Mouse (Mus musculus) olfactory bulb, adult 2 months (tissue): ENCODE results near the gene Eef1a1. TPM values are rescaled to one million over a fixed set of nuclear protein-coding genes. Genes with fewer than 3 reads are reported as not detected.
A peak's percentile ranks its signal among the peaks of the same experiment; 100 is the strongest.
"Not testable (repeated sequence)": the region's sequence is repeated elsewhere in the genome, so short reads cannot be mapped to it uniquely, and the experiment has no call there.

Experiments
- H3K27ac ChIP-seq: fragments of 200-500 bp; 2 replicates; pipeline ENCODE4 v1.5.1; 2012; ENCODE audit warnings: low read depth, low read length; ENCODE audit not compliant: insufficient read depth
- H3K4me1 ChIP-seq: fragments of 200-500 bp; 2 replicates; pipeline ENCODE4 v1.6.1; 2012; ENCODE audit warnings: low read length; ENCODE audit not compliant: control insufficient read depth, insufficient read depth
- H3K4me3 ChIP-seq: fragments of 200-500 bp; 2 replicates; pipeline ENCODE4 v1.5.1; 2012; ENCODE audit warnings: mild to moderate bottlenecking, low read depth, low read length, moderate library complexity; ENCODE audit not compliant: insufficient read depth
- CTCF ChIP-seq: fragments of 200-500 bp; IDR thresholded peaks from 2 replicates; pipeline ENCODE4 v1.5.1; 2012; ENCODE audit warnings: low read depth, mild to moderate bottlenecking, low read length, moderate library complexity; ENCODE audit not compliant: insufficient read depth
- POLR2A ChIP-seq: fragments of 200-500 bp; IDR thresholded peaks from 2 replicates; pipeline ENCODE4 v1.6.1; 2012; ENCODE audit warnings: mild to moderate bottlenecking, low read depth, low read length, moderate library complexity; ENCODE audit not compliant: insufficient read depth
- WGBS: fragments of 180-500 bp; shearing (Covaris S2); methylation state at CpG from one replicate; pipeline ENCODE4 v1.1.7; 2018; 5-methylcytosine and 5-hydroxymethylcytosine counted together
- polyA plus RNA-seq: library from polyadenylated mRNA; stranded (reverse); fragments of >200 nt; gene quantifications from 2 replicates; pipeline ENCODE4 v1.2.4, GENCODE M21; 2012; ENCODE audit warnings: low replicate concordance; ENCODE audit not compliant: missing spikeins, insufficient read depth, insufficient read length

The Eef1a1 gene
- polyA plus RNA-seq, 1 experiment, result 5,304 TPM

DNA sequence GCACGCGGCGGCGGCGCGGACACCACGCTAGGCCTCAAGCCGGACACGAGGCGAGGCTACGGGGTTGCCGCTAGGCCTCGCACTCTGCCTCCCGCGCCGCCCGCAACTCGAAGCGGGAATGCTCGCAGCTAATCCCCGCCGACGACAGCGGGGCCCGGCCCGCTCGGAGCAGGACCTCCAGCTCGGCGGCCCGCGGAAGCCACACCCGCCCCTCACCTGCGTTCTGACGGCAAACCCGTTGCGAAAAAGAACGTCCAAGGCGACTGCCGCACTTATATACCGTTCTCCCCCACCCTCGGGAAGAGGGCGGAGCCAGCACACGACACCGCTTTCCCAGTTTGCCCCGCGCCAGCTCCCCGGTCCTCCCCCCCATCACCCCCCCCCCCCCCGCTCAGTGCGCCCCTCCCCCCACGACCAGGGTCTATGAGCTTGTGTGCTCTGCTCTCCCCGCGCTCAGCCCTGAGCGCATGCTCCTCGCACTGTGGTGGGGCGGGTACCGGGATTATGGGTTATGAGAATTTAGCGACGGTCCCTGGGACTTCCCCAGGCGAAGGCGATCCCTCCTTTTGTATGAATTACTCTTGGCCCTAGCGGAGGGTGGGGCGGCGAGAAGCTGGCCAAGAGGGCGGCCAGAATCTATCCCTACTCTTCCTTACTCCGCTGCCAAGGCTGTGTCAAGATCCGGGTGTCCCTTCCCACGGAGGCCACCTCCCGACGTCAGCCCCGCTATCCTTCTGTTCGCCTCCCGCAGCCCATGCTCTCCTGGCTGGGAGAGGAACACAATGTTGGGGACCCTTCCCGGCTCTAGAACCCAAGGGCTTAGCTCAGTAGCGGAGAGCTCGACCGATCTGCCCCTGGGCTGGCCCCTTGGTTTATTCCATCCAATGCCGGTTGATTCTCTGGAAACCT is 7.3 kb downstream of the Eef1a1 start:
- WGBS, result under 1% methylated on average over 73 of the region's 77 CpGs
- H3K4me3 ChIP-seq, result peak overlapping the region; percentile 65
- peaks cover 4% of the 10 kb centered on the region; the same call in 1 of the 2 replicates for H3K4me1 ChIP-seq
- H3K27ac ChIP-seq, result peak overlapping the region; percentile 95
- TF ChIP-seq CTCF (no peak), POLR2A (peak; percentile 99)

- TF ChIP-seq CTCF (no peak), POLR2A (no peak)
- WGBS, result under 1% methylated on average over 46 of the region's 46 CpGs
- Histone ChIP-seq H3K4me3 (peak overlapping the region; percentile 65), H3K27ac (peak overlapping the region; percentile 95), H3K4me1 (peaks cover 4% of the 10 kb centered on the region; the same call in 1 of the 2 replicates)
These were observed 8.1 kb downstream of the Eef1a1 start for GRCm38 (mm10) chr9:78480706-78481358.

DNA sequence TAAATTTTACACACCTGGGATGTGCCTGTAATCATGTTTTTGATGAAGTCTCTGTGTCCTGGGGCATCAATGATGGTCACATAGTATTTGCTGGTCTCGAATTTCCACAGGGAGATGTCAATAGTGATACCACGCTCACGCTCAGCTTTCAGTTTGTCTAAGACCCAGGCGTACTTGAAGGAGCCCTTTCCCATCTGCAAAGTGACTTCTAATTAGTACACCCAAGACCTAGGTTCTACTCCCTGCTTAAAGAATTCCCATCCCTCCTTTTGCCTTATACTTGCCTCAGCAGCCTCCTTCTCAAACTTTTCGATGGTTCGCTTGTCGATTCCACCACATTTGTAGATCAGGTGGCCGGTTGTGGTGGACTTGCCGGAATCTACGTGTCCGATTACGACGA is 8.7 kb downstream of the Eef1a1 start:
- under 1% methylated on average over 13 of the region's 13 CpGs for WGBS
- H3K4me1 ChIP-seq, result not testable (repeated sequence)
- Histone ChIP-seq H3K4me3 (peak overlapping the region; percentile 65), H3K27ac (0 out of 2 replicates have a peak overlapping the region, but pooled peaks have one; percentile 95)

- 15% methylated on average over 8 of the region's 8 CpGs for WGBS
- H3K4me1 ChIP-seq, H3K4me3 ChIP-seq, H3K27ac ChIP-seq: not testable (repeated sequence)
These were observed 9.6 kb downstream of the Eef1a1 start for GRCm38 (mm10) chr9:78479308-78479707.

DNA sequence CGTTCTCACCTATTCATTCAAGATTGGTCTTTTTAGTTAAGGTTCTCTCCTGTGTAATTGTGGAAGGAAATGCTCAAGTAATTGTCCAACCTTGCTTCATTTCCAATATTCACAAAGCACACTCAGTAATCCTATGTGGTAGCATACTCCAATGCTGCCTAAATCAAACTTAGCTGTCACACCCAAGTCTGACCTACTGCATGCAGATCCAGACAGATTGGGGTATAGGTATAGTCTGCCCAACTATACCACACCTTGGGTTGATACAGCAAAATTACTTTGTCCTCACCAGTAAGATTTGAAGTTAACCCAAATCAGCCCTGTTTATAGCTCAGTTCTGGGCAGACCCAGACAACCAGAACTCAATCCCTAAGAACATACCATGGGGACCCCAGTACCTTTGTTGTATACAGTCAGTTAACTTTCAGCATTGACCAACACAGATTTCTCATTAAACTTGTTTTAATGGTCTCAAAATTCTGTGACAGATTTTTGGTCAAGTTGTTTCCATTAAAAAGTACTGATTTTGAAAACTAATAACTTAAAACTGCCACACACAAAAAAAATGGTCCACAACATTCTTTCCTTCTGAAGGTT is 10.8 kb downstream of the Eef1a1 start:
- H3K4me3 ChIP-seq, H3K27ac ChIP-seq, H3K4me1 ChIP-seq: not testable (repeated sequence)
- WGBS, result 37% methylated on average over 1 of the region's 1 CpGs

DNA sequence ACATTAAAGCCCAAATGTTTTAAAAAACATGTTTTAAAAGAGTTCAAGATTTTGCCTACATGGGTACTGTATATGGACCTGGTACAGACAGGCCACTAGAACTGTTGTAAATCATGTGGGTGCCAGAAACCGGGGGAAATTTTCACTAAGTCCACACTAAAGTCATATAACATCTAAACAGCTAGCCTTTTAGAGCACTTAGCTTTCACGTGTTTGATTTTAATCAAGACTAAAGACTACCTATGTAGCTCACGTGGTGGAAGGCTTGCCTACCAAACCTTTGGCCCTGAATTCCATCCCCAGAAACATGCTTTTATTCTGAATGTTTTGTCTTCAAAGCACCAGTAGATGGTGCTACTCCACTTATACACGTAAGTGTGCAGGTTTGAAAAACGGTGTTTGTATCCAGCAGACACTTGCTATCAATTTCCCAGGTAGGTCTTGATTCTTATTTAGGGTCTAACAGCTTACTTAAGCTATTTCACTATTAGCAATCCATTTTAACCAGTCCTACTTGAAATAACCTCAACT is 11.9 kb downstream of the Eef1a1 start:
- Histone ChIP-seq H3K4me1 (peaks cover 4% of the 10 kb centered on the region; the same call in 1 of the 2 replicates), H3K27ac (no peak overlapping the region), H3K4me3 (no peak overlapping the region)
- WGBS, result 5% methylated on average over 5 of the region's 5 CpGs
- TF ChIP-seq CTCF (no peak), POLR2A (no peak)

GRCm38 (mm10) chr9:78476531-78477020 is 12.4 kb downstream of the Eef1a1 start:
- Histone ChIP-seq H3K27ac (no peak overlapping the region), H3K4me3 (no peak overlapping the region), H3K4me1 (peaks cover 4% of the 10 kb centered on the region; the same call in 1 of the 2 replicates)
- TF ChIP-seq CTCF, result no peak
- TF ChIP-seq POLR2A, result no peak
- WGBS, result 23% methylated on average over 1 of the region's 1 CpGs

GRCm38 (mm10) chr9:78475873-78476272 is 13.1 kb downstream of the Eef1a1 start:
- no peak overlapping the region for H3K27ac ChIP-seq
- H3K4me3 ChIP-seq, result no peak overlapping the region
- WGBS, result 76% methylated on average over 4 of the region's 4 CpGs
- H3K4me1 ChIP-seq, result peaks cover 4% of the 10 kb centered on the region; the same call in 1 of the 2 replicates
- no peak for TF ChIP-seq CTCF
- no peak for TF ChIP-seq POLR2A

GRCm38 (mm10) chr9:78475383-78475780 is 13.6 kb downstream of the Eef1a1 start:
- Histone ChIP-seq H3K27ac (no peak overlapping the region), H3K4me1 (peaks cover 4% of the 10 kb centered on the region; the same call in 1 of the 2 replicates), H3K4me3 (no peak overlapping the region)
- WGBS, result 93% methylated on average over 2 of the region's 2 CpGs
- TF ChIP-seq CTCF (no peak), POLR2A (no peak)
